Mouse (Mus musculus): Measurements from ENCODE around the gene Stk33.

- TF ChIP-seq CTCF (IDR thresholded peaks at IDR 0.05; ENCODE audit: control insufficient read depth, insufficient read depth, low read length): no peak
- TF ChIP-seq POLR2A (IDR thresholded peaks at IDR 0.05; ENCODE audit: borderline replicate concordance, control insufficient read depth, low read depth, low read length): no peak
Observed at GRCm38 (mm10) chr7:109289106-109289505, 149.8 kb downstream of the Stk33 start.
